23 mouse cellular contexts compared by ENCODE assay signal in genomic region chr15:93554203-93554851, GRCm38 (mm10). TPM values are rescaled to one million over a fixed set of nuclear protein-coding genes. Genes with fewer than 3 reads are reported as not detected.
DNase-seq lines count a peak whose midpoint lies in the region; ATAC-seq lines count a peak whose summit lies in the region.
"Had no signal": no experiment of that assay in that cellular context is flagged by ENCODE, and none has a peak within 500 bp of the region (broad histone marks: within the 10 kb centered on the region; RNA-seq: fewer than 3 reads in every experiment).

No protein-coding gene starts in this region.

- H3K9me3 ChIP-seq in lung, embryonic 16.5 days (ENCODE audit: control insufficient read depth, low read length), result no peaks in the 10 kb centered on the region
- no peaks in the 10 kb centered on the region for H3K9me3 ChIP-seq in hindbrain, embryonic 10.5 days
- H3K9me3 ChIP-seq: forebrain, embryonic 15.5 days; hindbrain, embryonic 13.5 days had no signal

- peak overlapping the region; percentile 52; the same call in 1 of the 2 replicates for H3K27ac ChIP-seq in lung, embryonic 16.5 days (ENCODE audit: low read length)
- no peak overlapping the region for H3K27ac ChIP-seq in hindbrain, embryonic 10.5 days
- H3K27ac ChIP-seq: forebrain, embryonic 15.5 days; hindbrain, embryonic 13.5 days had no signal

- ATAC-seq in lung, embryonic 16.5 days (ENCODE audit: low read depth), result peak; percentile 44
- ATAC-seq: activated CD4-positive, CD25-positive, alpha-beta regulatory T cell, adult 4 months; CD4-positive, CD25-positive, alpha-beta regulatory T cell, adult 4 months; forebrain, embryonic 15.5 days; inflammation-experienced regulatory T-cells, adult 6 months; midbrain, embryonic 16.5 days had no signal

- peak overlapping the region; percentile 27; the same call in 1 of the 2 replicates for H3K4me2 ChIP-seq in lung, embryonic 16.5 days (ENCODE audit: low read depth, low read length)
- H3K4me2 ChIP-seq: forebrain, embryonic 15.5 days; hindbrain, embryonic 13.5 days had no signal

- peaks cover 8% of the 10 kb centered on the region for H3K4me1 ChIP-seq in lung, embryonic 16.5 days (replicated peaks; ENCODE audit: control insufficient read depth, insufficient read depth, low read length)
- H3K4me1 ChIP-seq in hindbrain, embryonic 10.5 days (replicated peaks), result peaks cover 11% of the 10 kb centered on the region

- WGBS in lung, embryonic 16.5 days, result 57% methylated on average over 12 of the region's 12 CpGs
- 87% methylated on average over 12 of the region's 12 CpGs for WGBS in hindbrain, embryonic 10.5 days

- H3K9ac ChIP-seq in lung, embryonic 16.5 days (ENCODE audit: low read length), result no peak overlapping the region
- H3K9ac ChIP-seq: forebrain, embryonic 15.5 days; hindbrain, embryonic 13.5 days had no signal

- H3K4me3 ChIP-seq in lung, embryonic 16.5 days (ENCODE audit: low read length), result no peak overlapping the region
- no peak overlapping the region for H3K4me3 ChIP-seq in hindbrain, embryonic 10.5 days
- H3K4me3 ChIP-seq: forebrain, embryonic 15.5 days; hindbrain, embryonic 13.5 days had no signal

- DNase-seq in heart, adult 18-20 months, result peak; percentile 36 to 47
- no peak for DNase-seq in heart, postnatal 25 days (ENCODE audit: low spot score)
- DNase-seq in lung, postnatal 4 days, result no peak
- peak; percentile 31 for DNase-seq in heart, postnatal 4 days
- DNase-seq in frontal cortex, postnatal 10 days (ENCODE audit: low spot score in 2 of 2), result no peak
- no peak for DNase-seq in MN1 (ENCODE audit: low spot score)
- DNase-seq in hindbrain, embryonic 10.5 days (ENCODE audit: low spot score), result no peak
- DNase-seq: adrenal gland, postnatal 10 days; cerebellum, adult 9-10 months; gastrocnemius, postnatal 36 days; kidney, adult 9 months; kidney, postnatal 4 days; liver; right cerebral cortex, postnatal 14 days; spleen, adult 18-20 months; thymus, postnatal 4 days had no signal

- no peaks in the 10 kb centered on the region for H3K36me3 ChIP-seq in lung, embryonic 16.5 days (ENCODE audit: control insufficient read depth, insufficient read depth, low read length)
- H3K36me3 ChIP-seq in hindbrain, embryonic 10.5 days, result no peaks in the 10 kb centered on the region
- H3K36me3 ChIP-seq: forebrain, embryonic 15.5 days; hindbrain, embryonic 13.5 days had no signal

- intact Hi-C loops in heart, postnatal 25 days (cut with DNase I), result no loop called here

- H3K27me3 ChIP-seq in lung, embryonic 16.5 days (ENCODE audit: control insufficient read depth, insufficient read depth, low read depth, low read length), result no peaks in the 10 kb centered on the region
- H3K27me3 ChIP-seq in hindbrain, embryonic 10.5 days (ENCODE audit: insufficient read depth, poor library complexity, severe bottlenecking), result no peaks in the 10 kb centered on the region
- H3K27me3 ChIP-seq: forebrain, embryonic 15.5 days; hindbrain, embryonic 13.5 days had no signal

RNA-seq across cellular contexts. Expression of gene Prickle1, which starts 41.4 kb away (rescaled TPM):
- total RNA-seq in heart, adult 18-20 months (2021), result 1 to 10 TPM; 9.1 to 9.5 TPM
- 10 to 100 TPM; 16.8 to 18.9 TPM for total RNA-seq in heart, postnatal 25 days (2021)
- polyA plus RNA-seq in lung, embryonic 16.5 days (2015; fragmentation: Nextera tagmentation; extraction: Ambion mirVana), result 24.0 and 25.6 TPM in 2 replicates
- 10 to 100 TPM; 31.0 to 36.4 TPM for total RNA-seq in heart, postnatal 4 days (2021)
- polyA plus RNA-seq in hindbrain, embryonic 10.5 days (2016; fragmentation: Nextera tagmentation; extraction: Ambion mirVana), result 13.6 and 17.4 TPM in 2 replicates

Comparison
In these comparisons a context has a peak if more than half of its experiments do, and no peak if none do; other contexts are left out.
1. DNase-seq: peak in heart, adult 18-20 months (2 of 2) and heart, postnatal 4 days (single experiment); none in heart, postnatal 25 days (single experiment), lung, postnatal 4 days (0 of 2), frontal cortex, postnatal 10 days (0 of 2), MN1 (single experiment) and hindbrain, embryonic 10.5 days (single experiment).